Mouse (Mus musculus): ENCODE data around the gene Espn. TPM values are rescaled to one million over a fixed set of nuclear protein-coding genes. Genes with fewer than 3 reads are reported as not detected.

The Espn gene
- polyA plus RNA-seq, 1 experiment from 2014 or later: 0.40 TPM

- H3K4me1 ChIP-seq (replicated peaks; ENCODE audit: control insufficient read depth, insufficient read depth, low read length): no peaks in the 10 kb centered on the region
- H3K27ac ChIP-seq: no peak overlapping the region
- 85% methylated on average over 6 of the region's 6 CpGs for WGBS
- H3K4me3 ChIP-seq (replicated peaks; ENCODE audit: low read length): no peak overlapping the region
- H3K36me3 ChIP-seq (replicated peaks; ENCODE audit: control insufficient read depth, insufficient read depth): no peaks in the 10 kb centered on the region
- peaks cover 23% of the 10 kb centered on the region; the same call in 1 of the 2 replicates for H3K27me3 ChIP-seq (ENCODE audit: control insufficient read depth, insufficient read depth, low read length)
- no peak overlapping the region for H3K9ac ChIP-seq
- DNase-seq (ENCODE audit: low spot score): no peak
- H3K4me2 ChIP-seq (replicated peaks): no peak overlapping the region
- ATAC-seq (ENCODE audit: low FRiP score): no peak
- no peaks in the 10 kb centered on the region for H3K9me3 ChIP-seq (ENCODE audit: control insufficient read depth, low read length)
Observed at GRCm38 (mm10) chr4:152171543-152171942, 19.4 kb upstream of the Espn start.

GRCm38 (mm10) chr4:152170286-152170685 lies 18.1 kb upstream of the Espn start:
- H3K27ac ChIP-seq: no peak overlapping the region
- WGBS: 87% methylated on average over 10 of the region's 10 CpGs
- H3K9me3 ChIP-seq (ENCODE audit: control insufficient read depth, low read length): no peaks in the 10 kb centered on the region
- H3K9ac ChIP-seq: no peak overlapping the region
- H3K4me3 ChIP-seq (replicated peaks; ENCODE audit: low read length): no peak overlapping the region
- DNase-seq (ENCODE audit: low spot score): no peak
- no peak overlapping the region for H3K4me2 ChIP-seq (replicated peaks)
- H3K36me3 ChIP-seq (replicated peaks; ENCODE audit: control insufficient read depth, insufficient read depth): no peaks in the 10 kb centered on the region
- ATAC-seq (ENCODE audit: low FRiP score): no peak
- H3K27me3 ChIP-seq (ENCODE audit: control insufficient read depth, insufficient read depth, low read length): peaks cover 18% of the 10 kb centered on the region; the same call in 1 of the 2 replicates
- H3K4me1 ChIP-seq (replicated peaks; ENCODE audit: control insufficient read depth, insufficient read depth, low read length): no peaks in the 10 kb centered on the region

- no peak for ATAC-seq (ENCODE audit: low FRiP score)
- Histone ChIP-seq H3K27me3 (ENCODE audit: control insufficient read depth, insufficient read depth, low read length) (0 out of 2 replicates have a peak, but pooled peaks cover 7% of the 10 kb centered on the region), H3K9ac (no peak overlapping the region), H3K4me2 (replicated peaks) (no peak overlapping the region), H3K27ac (no peak overlapping the region), H3K36me3 (replicated peaks; ENCODE audit: control insufficient read depth, insufficient read depth) (no peaks in the 10 kb centered on the region), H3K4me1 (replicated peaks; ENCODE audit: control insufficient read depth, insufficient read depth, low read length) (no peaks in the 10 kb centered on the region), H3K9me3 (ENCODE audit: control insufficient read depth, low read length) (no peaks in the 10 kb centered on the region), H3K4me3 (replicated peaks; ENCODE audit: low read length) (no peak overlapping the region)
- 85% methylated on average over 7 of the region's 7 CpGs for WGBS
- no peak for DNase-seq (ENCODE audit: low spot score)
Observed at GRCm38 (mm10) chr4:152169103-152169502, 16.9 kb upstream of the Espn start.

- WGBS: 47% methylated on average over 8 of the region's 8 CpGs
- Histone ChIP-seq H3K27me3 (ENCODE audit: control insufficient read depth, insufficient read depth, low read length) (no peaks in the 10 kb centered on the region), H3K9me3 (ENCODE audit: control insufficient read depth, low read length) (no peaks in the 10 kb centered on the region), H3K36me3 (replicated peaks; ENCODE audit: control insufficient read depth, insufficient read depth) (no peaks in the 10 kb centered on the region), H3K27ac (no peak overlapping the region), H3K4me3 (replicated peaks; ENCODE audit: low read length) (no peak overlapping the region), H3K4me2 (replicated peaks) (no peak overlapping the region), H3K4me1 (replicated peaks; ENCODE audit: control insufficient read depth, insufficient read depth, low read length) (no peaks in the 10 kb centered on the region), H3K9ac (no peak overlapping the region)
- DNase-seq (ENCODE audit: low spot score): no peak
- no peak for ATAC-seq (ENCODE audit: low FRiP score)
Observed at GRCm38 (mm10) chr4:152168052-152168451, 15.9 kb upstream of the Espn start.

GRCm38 (mm10) chr4:152165036-152165931 lies 13.1 kb upstream of the Espn start:
- 26% methylated on average over 22 of the region's 22 CpGs for WGBS
- Histone ChIP-seq H3K9ac (no peak overlapping the region), H3K27me3 (ENCODE audit: control insufficient read depth, insufficient read depth, low read length) (peaks cover 27% of the 10 kb centered on the region), H3K9me3 (ENCODE audit: control insufficient read depth, low read length) (no peaks in the 10 kb centered on the region), H3K27ac (no peak overlapping the region), H3K4me2 (replicated peaks) (no peak overlapping the region), H3K36me3 (replicated peaks; ENCODE audit: control insufficient read depth, insufficient read depth) (no peaks in the 10 kb centered on the region), H3K4me3 (replicated peaks; ENCODE audit: low read length) (no peak overlapping the region), H3K4me1 (replicated peaks; ENCODE audit: control insufficient read depth, insufficient read depth, low read length) (no peaks in the 10 kb centered on the region)
- DNase-seq (ENCODE audit: low spot score) (peak; percentile 67), ATAC-seq (ENCODE audit: low FRiP score) (no peak)

GRCm38 (mm10) chr4:152162748-152163147 lies 10.6 kb upstream of the Espn start:
- H3K27me3 ChIP-seq (ENCODE audit: control insufficient read depth, insufficient read depth, low read length): peaks cover 53% of the 10 kb centered on the region
- 100% methylated on average over 2 of the region's 2 CpGs for WGBS
- H3K4me1 ChIP-seq (replicated peaks; ENCODE audit: control insufficient read depth, insufficient read depth, low read length): no peaks in the 10 kb centered on the region; the same call in 1 of the 2 replicates

GRCm38 (mm10) chr4:152161601-152162000 lies 9.4 kb upstream of the Espn start:
- no peak overlapping the region for H3K4me3 ChIP-seq (replicated peaks; ENCODE audit: low read length)
- no peaks in the 10 kb centered on the region for H3K9me3 ChIP-seq (ENCODE audit: control insufficient read depth, low read length)
- no peak overlapping the region for H3K4me2 ChIP-seq (replicated peaks)
- peaks cover 61% of the 10 kb centered on the region for H3K27me3 ChIP-seq (ENCODE audit: control insufficient read depth, insufficient read depth, low read length)
- no peak overlapping the region for H3K9ac ChIP-seq
- 79% methylated on average over 6 of the region's 6 CpGs for WGBS
- ATAC-seq (ENCODE audit: low FRiP score): no peak
- no peak overlapping the region for H3K27ac ChIP-seq
- H3K36me3 ChIP-seq (replicated peaks; ENCODE audit: control insufficient read depth, insufficient read depth): no peaks in the 10 kb centered on the region
- DNase-seq (ENCODE audit: low spot score): no peak
- no peaks in the 10 kb centered on the region; the same call in 1 of the 2 replicates for H3K4me1 ChIP-seq (replicated peaks; ENCODE audit: control insufficient read depth, insufficient read depth, low read length)

More at GRCm38 (mm10) chr4:152162748-152163147, 10.6 kb upstream of the Espn start:
- Histone ChIP-seq H3K9ac (no peak overlapping the region), H3K36me3 (replicated peaks; ENCODE audit: control insufficient read depth, insufficient read depth) (no peaks in the 10 kb centered on the region), H3K4me2 (replicated peaks) (no peak overlapping the region), H3K27ac (no peak overlapping the region), H3K4me3 (replicated peaks; ENCODE audit: low read length) (no peak overlapping the region), H3K9me3 (ENCODE audit: control insufficient read depth, low read length) (no peaks in the 10 kb centered on the region)
- ATAC-seq (ENCODE audit: low FRiP score): no peak
- DNase-seq (ENCODE audit: low spot score): no peak

GRCm38 (mm10) chr4:152160748-152161147 lies 8.6 kb upstream of the Espn start:
- Histone ChIP-seq H3K4me3 (replicated peaks; ENCODE audit: low read length) (no peak overlapping the region), H3K27ac (no peak overlapping the region), H3K9ac (no peak overlapping the region), H3K9me3 (ENCODE audit: control insufficient read depth, low read length) (no peaks in the 10 kb centered on the region), H3K36me3 (replicated peaks; ENCODE audit: control insufficient read depth, insufficient read depth) (no peaks in the 10 kb centered on the region), H3K4me1 (replicated peaks; ENCODE audit: control insufficient read depth, insufficient read depth, low read length) (no peaks in the 10 kb centered on the region; the same call in 1 of the 2 replicates), H3K4me2 (replicated peaks) (no peak overlapping the region), H3K27me3 (ENCODE audit: control insufficient read depth, insufficient read depth, low read length) (peaks cover 62% of the 10 kb centered on the region)
- DNase-seq (ENCODE audit: low spot score) (no peak), ATAC-seq (ENCODE audit: low FRiP score) (no peak)
- WGBS: 40% methylated on average over 4 of the region's 4 CpGs

GRCm38 (mm10) chr4:152159285-152159678 lies 7.1 kb upstream of the Espn start:
- Histone ChIP-seq H3K4me2 (replicated peaks) (peak overlapping the region; percentile 11; the same call in 1 of the 2 replicates), H3K27me3 (ENCODE audit: control insufficient read depth, insufficient read depth, low read length) (peaks cover 77% of the 10 kb centered on the region), H3K36me3 (replicated peaks; ENCODE audit: control insufficient read depth, insufficient read depth) (no peaks in the 10 kb centered on the region), H3K27ac (no peak overlapping the region), H3K9me3 (ENCODE audit: control insufficient read depth, low read length) (no peaks in the 10 kb centered on the region), H3K4me3 (replicated peaks; ENCODE audit: low read length) (peak overlapping the region; percentile 5), H3K9ac (no peak overlapping the region), H3K4me1 (replicated peaks; ENCODE audit: control insufficient read depth, insufficient read depth, low read length) (no peaks in the 10 kb centered on the region; the same call in 1 of the 2 replicates)
- ATAC-seq (ENCODE audit: low FRiP score) (no peak), DNase-seq (ENCODE audit: low spot score) (no peak)
- WGBS: under 1% methylated on average over 19 of the region's 19 CpGs
